ENCODE assay signal across 19 mouse cellular contexts in genomic region chr11:35775606-35776005, GRCm38 (mm10). TPM values are rescaled to one million over a fixed set of nuclear protein-coding genes. Genes with fewer than 3 reads are reported as not detected.
"Had no signal": no experiment of that assay in that cellular context is flagged by ENCODE, and none has a peak within 500 bp of the region (broad histone marks: within the 10 kb centered on the region; RNA-seq: fewer than 3 reads in every experiment).

No protein-coding gene starts in this region.

- H3K4me3 ChIP-seq: lung, embryonic 15.5 days; megakaryocyte, embryonic 14.5 days; midbrain, embryonic 13.5 days; midbrain, embryonic 15.5 days; neural tube, embryonic 12.5 days; stomach, embryonic 15.5 days had no signal

- H3K9me3 ChIP-seq: lung, embryonic 15.5 days; megakaryocyte, embryonic 14.5 days; midbrain, embryonic 13.5 days; midbrain, embryonic 15.5 days; neural tube, embryonic 12.5 days; stomach, embryonic 15.5 days had no signal

- H3K4me2 ChIP-seq: lung, embryonic 15.5 days; midbrain, embryonic 11.5 days; midbrain, embryonic 13.5 days; midbrain, embryonic 15.5 days; neural tube, embryonic 12.5 days; stomach, embryonic 15.5 days had no signal

- H3K27ac ChIP-seq: lung, embryonic 15.5 days; macrophage; midbrain, embryonic 13.5 days; midbrain, embryonic 15.5 days; neural tube, embryonic 12.5 days; stomach, embryonic 15.5 days; stomach, postnatal 0 days had no signal

- DNase-seq: lung, adult 2 months; lung, postnatal 14 days; lung, postnatal 36 days; right cerebral cortex, postnatal 14 days; thymus, adult 2 months; thymus, postnatal 25 days; thymus, postnatal 4 days had no signal

- ATAC-seq: lung, postnatal 0 days; midbrain, embryonic 13.5 days; midbrain, embryonic 15.5 days had no signal

- H3K27me3 ChIP-seq: lung, embryonic 15.5 days; megakaryocyte, embryonic 14.5 days; midbrain, embryonic 13.5 days; midbrain, embryonic 15.5 days; neural tube, embryonic 12.5 days; stomach, embryonic 15.5 days had no signal

- H3K9ac ChIP-seq: lung, embryonic 15.5 days; midbrain, embryonic 13.5 days; midbrain, embryonic 15.5 days; neural tube, embryonic 12.5 days; stomach, embryonic 15.5 days had no signal

RNA-seq across cellular contexts. Expression of gene Fbll1, which starts 23.1 kb away (rescaled TPM):
- polyA plus RNA-seq: lung, adult 2 months; lung, postnatal 0 days; macrophage; spleen, adult 2 months; urinary bladder, adult 2 months had no signal
